ENCODE assay signal across 8 mouse cellular contexts in genomic region chrX:162642402-162643090, GRCm38 (mm10). TPM values are rescaled to one million over a fixed set of nuclear protein-coding genes. Genes with fewer than 3 reads are reported as not detected.
DNase-seq lines count a peak whose midpoint lies in the region; ATAC-seq and TF ChIP-seq lines count a peak whose summit lies in the region.

No protein-coding gene starts in this region.

- H3K4me2 ChIP-seq in kidney, postnatal 0 days (ENCODE audit: low read length): peak overlapping the region; percentile 75
- peak overlapping the region; percentile 73 for H3K4me2 ChIP-seq in embryonic facial prominence, embryonic 14.5 days (ENCODE audit: low read depth, low read length)
- peak overlapping the region; percentile 91 for H3K4me2 ChIP-seq in intestine, embryonic 16.5 days (ENCODE audit: low read depth, low read length)
- H3K4me2 ChIP-seq in midbrain, embryonic 14.5 days (ENCODE audit: low read length): peak overlapping the region; percentile 57

- H3K27me3 ChIP-seq in kidney, postnatal 0 days (ENCODE audit: insufficient read depth, low read length): no peaks in the 10 kb centered on the region
- H3K27me3 ChIP-seq in embryonic facial prominence, embryonic 14.5 days (replicated peaks; ENCODE audit: control insufficient read depth, insufficient read depth, low read length): peaks cover 26% of the 10 kb centered on the region
- H3K27me3 ChIP-seq in intestine, embryonic 16.5 days (replicated peaks; ENCODE audit: control insufficient read depth, insufficient read depth, low read length): peaks cover 8% of the 10 kb centered on the region; the same call in 1 of the 2 replicates
- no peaks in the 10 kb centered on the region; the same call in 1 of the 2 replicates for H3K27me3 ChIP-seq in midbrain, embryonic 14.5 days (ENCODE audit: control insufficient read depth, insufficient read depth, low read length)

- no peak for ATAC-seq in kidney, postnatal 0 days (replicated peaks; ENCODE audit: low FRiP score, low read depth)
- peak; percentile 31; the same call in 1 of the 2 replicates for ATAC-seq in embryonic facial prominence, embryonic 14.5 days (ENCODE audit: low read depth)
- no peak; the same call in 1 of the 2 replicates for ATAC-seq in intestine, embryonic 16.5 days
- ATAC-seq in midbrain, embryonic 14.5 days (ENCODE audit: low FRiP score, low TSS enrichment): no peak

- no peaks in the 10 kb centered on the region for H3K4me1 ChIP-seq in kidney, postnatal 0 days (replicated peaks; ENCODE audit: insufficient read depth, low read length)
- no peaks in the 10 kb centered on the region for H3K4me1 ChIP-seq in embryonic facial prominence, embryonic 14.5 days (ENCODE audit: control insufficient read depth, insufficient read depth, low read length)
- no peaks in the 10 kb centered on the region for H3K4me1 ChIP-seq in intestine, embryonic 16.5 days (ENCODE audit: control insufficient read depth, insufficient read depth, low read length)
- H3K4me1 ChIP-seq in midbrain, embryonic 14.5 days (ENCODE audit: control insufficient read depth, insufficient read depth, low read length): no peaks in the 10 kb centered on the region

- H3K4me3 ChIP-seq in kidney, postnatal 0 days (replicated peaks; ENCODE audit: low read depth, low read length): peak overlapping the region; percentile 46
- H3K4me3 ChIP-seq in embryonic facial prominence, embryonic 14.5 days (ENCODE audit: low read depth, low read length): peak overlapping the region; percentile 57
- H3K4me3 ChIP-seq in intestine, embryonic 16.5 days (ENCODE audit: low read length): peak overlapping the region; percentile 62
- peak overlapping the region; percentile 56 for H3K4me3 ChIP-seq in midbrain, embryonic 14.5 days (replicated peaks; ENCODE audit: low read depth, low read length)

- WGBS in kidney, postnatal 0 days: 51% methylated on average over 11 of the region's 11 CpGs
- WGBS in embryonic facial prominence, embryonic 14.5 days: 43% methylated on average over 11 of the region's 11 CpGs
- WGBS in intestine, embryonic 16.5 days: 48% methylated on average over 11 of the region's 11 CpGs
- 55% methylated on average over 11 of the region's 11 CpGs for WGBS in midbrain, embryonic 14.5 days

- H3K36me3 ChIP-seq in kidney, postnatal 0 days (ENCODE audit: insufficient read depth, low read length): no peaks in the 10 kb centered on the region
- H3K36me3 ChIP-seq in embryonic facial prominence, embryonic 14.5 days (ENCODE audit: control insufficient read depth, insufficient read depth, low read length): no peaks in the 10 kb centered on the region
- H3K36me3 ChIP-seq in intestine, embryonic 16.5 days (ENCODE audit: control insufficient read depth, insufficient read depth, low read length): no peaks in the 10 kb centered on the region
- no peaks in the 10 kb centered on the region for H3K36me3 ChIP-seq in midbrain, embryonic 14.5 days (ENCODE audit: control insufficient read depth, insufficient read depth, low read length)

- TF ChIP-seq CTCF in kidney, postnatal 0 days (IDR thresholded peaks at IDR 0.05; ENCODE audit: low read depth): no peak

- no peak overlapping the region for H3K27ac ChIP-seq in kidney, postnatal 0 days
- H3K27ac ChIP-seq in embryonic facial prominence, embryonic 14.5 days (replicated peaks; ENCODE audit: low read depth, low read length): no peak overlapping the region
- H3K27ac ChIP-seq in intestine, embryonic 16.5 days (ENCODE audit: low read length): no peak overlapping the region
- no peak overlapping the region for H3K27ac ChIP-seq in midbrain, embryonic 14.5 days (replicated peaks; ENCODE audit: low read depth, low read length)

- no peaks in the 10 kb centered on the region for H3K9me3 ChIP-seq in kidney, postnatal 0 days (replicated peaks; ENCODE audit: low read length)
- H3K9me3 ChIP-seq in embryonic facial prominence, embryonic 14.5 days (ENCODE audit: control insufficient read depth, low read length): no peaks in the 10 kb centered on the region
- no peaks in the 10 kb centered on the region for H3K9me3 ChIP-seq in intestine, embryonic 16.5 days (ENCODE audit: control insufficient read depth, low read length)
- H3K9me3 ChIP-seq in midbrain, embryonic 14.5 days (ENCODE audit: control insufficient read depth, low read length): no peaks in the 10 kb centered on the region

- DNase-seq in kidney, postnatal 0 days (ENCODE audit: low spot score): no peak
- no peak for DNase-seq in kidney, adult 8-10 months
- peak; percentile 3 for DNase-seq in embryonic facial prominence, embryonic 14.5 days (ENCODE audit: low spot score)
- DNase-seq in midbrain, embryonic 14.5 days: peak; percentile 47
- no peak for DNase-seq in ovary, postnatal 10 days (ENCODE audit: low spot score)
- DNase-seq in frontal cortex, adult 2 months (ENCODE audit: extremely low spot score in 1 of 2, low spot score in 1 of 2): no peak
- DNase-seq in adrenal gland, postnatal 14 days: no peak

- H3K9ac ChIP-seq in kidney, postnatal 0 days (ENCODE audit: low read depth, low read length): no peak overlapping the region
- H3K9ac ChIP-seq in embryonic facial prominence, embryonic 14.5 days (ENCODE audit: low read depth, low read length): peak overlapping the region; percentile 69
- 0 out of 2 replicates have a peak overlapping the region, but pooled peaks have one; percentile 68 for H3K9ac ChIP-seq in intestine, embryonic 16.5 days (ENCODE audit: low read depth, low read length)
- peak overlapping the region; percentile 63 for H3K9ac ChIP-seq in midbrain, embryonic 14.5 days (replicated peaks; ENCODE audit: low read length)

RNA-seq across cellular contexts. Expression of gene Reps2, which starts 0.9 kb away (rescaled TPM):
- 1.6 and 1.7 TPM in 2 replicates for polyA plus RNA-seq in kidney, postnatal 0 days (2015; fragmentation: Nextera tagmentation; extraction: Ambion mirVana)
- polyA plus RNA-seq in embryonic facial prominence, embryonic 14.5 days (2014; fragmentation: Nextera tagmentation; extraction: Ambion mirVana): 3.1 and 4.2 TPM in 2 replicates
- polyA plus RNA-seq in intestine, embryonic 16.5 days (2015; fragmentation: Nextera tagmentation; extraction: Ambion mirVana): 0.42 and 0.48 TPM in 2 replicates
- 4.3 and 4.9 TPM in 2 replicates for polyA plus RNA-seq in midbrain, embryonic 14.5 days (2014; fragmentation: Nextera tagmentation; extraction: Ambion mirVana)
- 26.0 and 31.0 TPM in 2 replicates for polyA plus RNA-seq in frontal cortex, adult 2 months (2012; rRNA removed)
- total RNA-seq in adrenal gland, postnatal 14 days (2021): 2.6 and 3.8 TPM in 2 replicates

Comparison
In these comparisons a context has a peak if more than half of its experiments do, and no peak if none do; other contexts are left out.
1. DNase-seq: peak in embryonic facial prominence, embryonic 14.5 days (single experiment) and midbrain, embryonic 14.5 days (single experiment); none in kidney, postnatal 0 days (single experiment), kidney, adult 8-10 months (0 of 2), ovary, postnatal 10 days (single experiment), frontal cortex, adult 2 months (0 of 2) and adrenal gland, postnatal 14 days (single experiment).
2. Peak in every context shown above with its lines, with median percentiles within 50 percentile points of each other: H3K4me2 ChIP-seq and H3K4me3 ChIP-seq.